Mouse (Mus musculus) spleen, postnatal 10 days (tissue): ENCODE measurements around the gene Ppp1r18.

ENCODE experiments used
- DNase-seq, 2 experiments: peaks; one replicate each; pipeline ENCODE4 v3.0.0; 2021 to 2022; ENCODE audit warnings: low spot score in 2 of 2

Gene Ppp1r18

DNA sequence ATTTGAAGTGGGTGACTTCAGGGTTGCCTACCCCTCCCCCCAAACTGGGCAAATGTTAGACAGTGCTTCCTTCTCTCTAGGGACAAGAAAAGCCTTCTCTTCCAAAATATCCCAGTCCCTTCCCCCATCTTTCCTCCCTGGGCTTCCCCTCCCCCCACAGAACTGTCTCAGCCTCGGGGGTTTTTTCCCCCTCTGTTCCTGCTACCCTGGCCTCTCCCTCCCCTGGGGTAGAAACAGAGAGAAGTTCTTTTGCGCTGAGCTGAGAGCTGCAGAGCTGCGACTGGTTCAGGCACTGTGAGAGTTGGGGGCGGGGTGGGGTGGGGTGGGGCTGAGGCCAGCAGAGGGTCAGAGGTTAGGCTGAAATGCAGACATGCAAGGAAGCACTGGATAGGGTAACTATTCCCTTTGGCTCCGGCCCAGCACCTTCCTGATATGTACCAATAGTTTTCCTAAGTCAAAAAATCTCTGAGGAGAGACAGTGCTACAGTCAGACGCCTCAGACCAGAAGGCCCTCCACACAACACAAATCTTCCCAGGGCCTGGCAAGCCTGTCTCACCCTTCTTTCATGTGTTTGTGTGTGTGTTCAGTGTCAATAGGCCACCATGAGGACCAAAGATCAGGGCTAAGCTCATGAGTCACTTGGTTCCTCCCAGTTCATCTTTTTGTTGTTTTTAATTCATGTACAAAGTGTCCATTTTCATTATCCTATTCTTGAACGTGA lies 4.1 kb downstream of the Ppp1r18 start:
- no peak for DNase-seq

DNA sequence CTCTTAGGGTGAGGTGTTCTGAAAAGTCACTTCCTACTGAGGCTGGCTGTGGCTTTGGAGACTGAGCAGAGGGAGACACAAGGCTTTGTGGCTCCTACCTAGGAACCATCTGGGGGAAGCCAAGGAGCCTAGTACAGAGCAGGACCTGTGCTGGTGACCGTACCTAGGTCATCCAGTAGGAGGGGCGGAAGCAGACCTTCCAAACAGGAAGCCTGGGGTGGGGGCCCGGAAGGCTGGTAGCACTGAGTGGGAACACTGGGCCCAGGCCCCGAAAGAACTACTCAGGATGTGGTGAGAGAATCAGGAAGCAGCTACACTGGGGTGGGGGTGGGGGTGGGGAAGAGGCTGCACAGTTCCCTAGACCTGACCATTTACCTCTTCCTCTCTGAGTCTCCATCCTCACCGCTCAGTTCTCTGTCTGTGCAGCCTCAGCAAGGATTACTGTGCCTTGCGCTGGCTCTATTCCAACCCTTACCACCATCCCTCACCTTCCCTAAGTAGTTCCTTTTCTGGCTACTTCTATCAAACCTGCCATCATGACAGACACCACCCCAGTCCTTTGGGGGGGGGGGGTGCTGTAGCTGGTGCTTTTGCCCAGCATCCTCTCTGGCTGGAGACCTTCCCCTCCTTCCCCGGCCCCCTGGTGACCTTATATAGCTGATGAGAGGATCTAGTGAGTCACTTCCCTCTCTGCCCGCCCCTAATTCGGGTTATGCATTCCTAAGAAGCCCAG lies 4.9 kb downstream of the Ppp1r18 start:
- peak; percentile 51 to 72 for DNase-seq

DNA sequence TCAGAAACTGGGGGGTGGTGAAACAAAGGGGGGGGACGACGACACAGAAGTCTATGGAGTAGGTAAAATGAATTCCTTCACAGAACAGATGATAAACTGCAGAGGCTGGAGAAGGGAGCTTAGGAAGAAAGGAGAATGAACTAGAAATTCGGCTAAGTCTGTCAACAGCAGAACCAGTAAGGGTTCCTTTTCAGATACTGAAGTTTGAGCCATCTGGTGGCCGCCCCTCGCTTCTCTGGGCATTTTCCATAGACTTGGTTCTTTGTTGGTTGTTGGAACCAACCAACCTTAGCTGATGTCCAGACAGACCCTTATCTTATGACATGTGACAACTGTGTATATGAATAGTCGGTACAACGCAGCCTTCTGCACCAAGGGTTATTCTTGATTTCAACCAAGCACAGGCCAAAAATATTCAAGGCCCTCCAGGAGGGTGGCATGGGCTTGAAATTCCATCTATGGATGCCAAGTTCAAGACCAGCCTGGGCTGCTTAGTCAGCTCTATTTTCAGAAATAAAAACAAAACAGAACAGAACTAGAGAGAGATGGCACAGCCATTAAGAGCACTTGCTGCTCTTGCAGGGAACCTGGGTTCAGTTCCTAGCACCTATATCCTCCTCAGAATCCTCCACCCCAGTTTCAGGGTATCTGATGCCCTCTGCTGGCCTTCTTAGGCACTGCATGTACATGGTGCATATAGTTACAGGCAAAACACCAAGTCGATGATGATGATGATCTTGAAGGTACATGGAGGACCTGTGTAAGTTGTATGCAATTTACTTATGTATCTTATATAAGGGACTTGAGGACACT lies 5.7 kb downstream of the Ppp1r18 start:
- peak; percentile 38 to 74 for DNase-seq

DNA sequence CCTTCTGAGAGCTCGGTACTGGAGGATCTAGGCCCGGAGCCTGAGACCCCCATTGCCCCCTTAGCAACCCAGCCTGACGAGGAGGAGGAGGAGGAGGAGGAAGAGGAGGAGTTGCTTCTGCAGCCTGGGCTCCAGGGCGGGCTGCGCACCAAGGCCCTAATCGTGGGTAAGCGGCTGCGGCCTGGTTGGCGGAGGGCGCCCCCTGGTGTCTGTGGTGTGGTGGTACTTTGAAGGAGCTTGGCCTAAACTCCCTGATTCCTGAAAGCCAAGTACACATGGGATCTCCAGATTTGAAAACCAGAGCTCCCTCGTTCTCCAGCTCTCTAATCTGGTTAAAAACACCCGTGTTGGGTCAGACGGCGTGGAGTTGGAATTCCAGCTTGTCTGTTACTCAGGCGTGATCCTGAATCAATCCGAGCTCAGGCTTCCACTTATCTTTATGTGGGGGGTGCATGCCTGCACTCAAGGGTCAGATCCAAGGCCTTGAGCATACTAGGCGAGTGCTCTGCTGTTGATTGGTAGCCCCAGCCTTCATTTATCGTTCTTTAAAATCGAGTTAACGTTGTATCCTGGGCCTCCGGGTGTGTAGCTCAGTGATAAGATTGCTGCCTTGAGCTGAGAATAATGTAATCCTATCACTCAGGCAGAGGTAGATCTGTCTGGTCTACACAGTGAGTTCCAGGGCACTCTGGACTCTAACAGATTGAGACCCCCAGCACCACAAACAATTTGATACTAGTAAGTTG lies 8.6 kb downstream of the Ppp1r18 start:
- DNase-seq, result peak; percentile 87 to 94

DNA sequence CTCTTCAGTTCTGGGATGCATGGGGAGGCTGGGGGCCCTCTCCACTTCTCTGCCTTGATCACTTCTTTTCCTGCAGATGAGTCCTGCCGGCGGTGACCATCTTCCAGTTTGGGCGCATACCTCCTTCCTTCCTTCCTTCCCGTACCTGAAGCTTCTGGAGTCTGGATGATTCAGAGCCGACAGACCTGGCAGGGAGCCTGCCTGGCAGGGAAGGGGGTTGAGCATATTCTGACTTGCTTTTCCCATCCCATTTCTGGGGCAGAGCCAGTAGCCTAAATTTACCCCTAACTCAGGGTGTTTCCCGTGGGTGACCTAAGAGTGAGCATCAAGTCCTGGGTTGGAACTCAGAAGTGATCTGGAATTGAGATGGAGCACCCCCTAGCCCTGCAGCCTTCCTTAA lies 9.3 kb downstream of the Ppp1r18 start:
- DNase-seq, result no peak

DNA sequence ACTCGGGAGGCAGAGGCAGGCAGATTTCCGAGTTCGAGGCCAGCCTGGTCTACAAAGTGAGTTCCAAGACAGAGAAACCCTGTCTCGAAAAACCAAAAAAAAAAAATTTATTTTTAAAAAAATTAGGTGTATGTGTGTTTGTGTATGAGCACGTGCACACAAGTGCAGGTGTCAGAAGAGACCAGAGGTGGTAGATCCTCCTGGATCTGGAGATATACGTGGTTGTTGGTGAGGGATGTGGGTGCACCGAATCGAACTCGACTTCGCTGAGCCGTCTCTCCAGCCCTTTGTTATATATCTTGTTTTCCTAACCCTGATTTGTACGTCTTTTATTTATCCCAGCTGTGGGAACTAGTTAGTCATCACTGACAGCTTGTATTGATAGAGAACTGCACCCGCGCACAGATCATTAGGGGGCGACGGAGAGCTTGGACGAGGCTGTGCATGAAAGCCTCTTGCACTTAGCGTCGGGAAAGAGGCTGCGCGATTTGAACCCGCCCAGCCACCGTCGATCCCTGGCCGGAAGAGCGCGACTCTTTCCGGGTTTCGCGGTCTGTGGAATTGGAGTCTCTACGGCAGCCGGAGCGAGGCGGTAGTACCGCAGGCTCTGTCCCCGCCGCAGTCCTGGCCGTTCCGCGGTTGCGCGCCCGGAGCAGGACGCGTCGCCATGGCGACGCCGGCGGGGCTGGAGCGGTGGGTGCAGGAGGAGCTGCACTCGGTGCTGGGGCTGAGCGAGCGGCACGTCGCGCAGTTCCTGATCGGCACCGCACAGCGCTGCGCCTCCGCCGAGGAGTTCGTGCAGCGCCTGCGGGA lies 14.1 kb downstream of the Ppp1r18 start, which contains the start of gene Dhx16:
TSS of gene Dhx16 (plus strand) at position 575 of the 813 bp plus-strand sequence.
- peak; percentile 89 to 98 for DNase-seq

DNA sequence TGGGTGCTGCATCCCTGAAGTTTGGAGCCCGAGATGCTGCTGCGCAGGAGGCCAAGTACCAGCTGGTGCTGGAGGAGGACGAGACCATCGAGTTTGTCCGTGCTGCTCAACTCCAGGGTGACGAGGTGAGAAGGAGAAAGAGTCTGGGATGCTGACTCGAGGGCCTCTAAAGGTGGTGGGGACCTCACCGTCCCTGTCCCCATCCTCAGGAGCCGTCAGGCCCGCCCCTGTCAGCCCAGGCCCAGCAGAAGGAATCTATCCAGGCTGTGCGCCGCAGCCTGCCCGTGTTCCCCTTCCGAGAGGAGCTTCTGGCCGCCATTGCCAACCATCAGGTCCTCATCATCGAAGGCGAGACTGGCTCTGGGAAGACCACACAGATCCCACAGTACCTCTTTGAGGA lies 17.5 kb downstream of the Ppp1r18 start:
- no peak for DNase-seq

DNA sequence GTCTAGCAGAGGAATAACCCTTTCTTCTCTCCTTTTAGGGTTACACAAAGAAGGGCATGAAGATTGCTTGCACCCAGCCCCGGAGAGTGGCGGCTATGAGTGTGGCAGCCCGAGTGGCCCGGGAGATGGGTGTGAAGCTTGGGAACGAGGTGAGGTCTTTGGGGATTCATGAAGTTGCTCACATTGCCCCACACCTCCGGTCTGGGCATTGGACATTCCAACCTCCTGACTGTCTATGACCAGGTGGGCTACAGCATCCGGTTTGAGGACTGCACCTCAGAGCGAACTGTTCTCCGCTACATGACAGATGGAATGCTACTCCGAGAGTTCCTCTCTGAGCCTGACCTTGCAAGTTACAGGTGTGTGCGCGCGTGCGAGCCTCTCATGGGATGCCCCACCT lies 18.4 kb downstream of the Ppp1r18 start:
- no peak for DNase-seq

DNA sequence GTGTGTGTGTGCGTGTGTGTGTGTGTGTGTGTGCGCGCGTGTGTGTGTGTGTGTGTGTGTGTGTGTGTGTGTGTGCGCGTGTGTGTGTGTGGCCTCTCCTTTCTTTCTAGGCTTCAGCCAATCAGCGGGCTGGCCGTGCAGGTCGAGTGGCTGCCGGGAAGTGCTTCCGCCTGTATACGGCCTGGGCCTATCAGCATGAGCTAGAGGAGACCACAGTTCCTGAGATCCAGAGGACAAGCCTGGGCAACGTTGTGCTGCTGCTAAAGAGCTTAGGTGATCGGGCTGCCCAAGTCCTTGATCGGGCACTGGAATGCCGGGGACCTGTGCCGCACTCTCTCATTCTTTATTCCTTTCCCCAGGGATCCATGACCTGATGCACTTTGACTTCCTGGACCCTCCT lies 22.3 kb downstream of the Ppp1r18 start:
- no peak for DNase-seq

DNA sequence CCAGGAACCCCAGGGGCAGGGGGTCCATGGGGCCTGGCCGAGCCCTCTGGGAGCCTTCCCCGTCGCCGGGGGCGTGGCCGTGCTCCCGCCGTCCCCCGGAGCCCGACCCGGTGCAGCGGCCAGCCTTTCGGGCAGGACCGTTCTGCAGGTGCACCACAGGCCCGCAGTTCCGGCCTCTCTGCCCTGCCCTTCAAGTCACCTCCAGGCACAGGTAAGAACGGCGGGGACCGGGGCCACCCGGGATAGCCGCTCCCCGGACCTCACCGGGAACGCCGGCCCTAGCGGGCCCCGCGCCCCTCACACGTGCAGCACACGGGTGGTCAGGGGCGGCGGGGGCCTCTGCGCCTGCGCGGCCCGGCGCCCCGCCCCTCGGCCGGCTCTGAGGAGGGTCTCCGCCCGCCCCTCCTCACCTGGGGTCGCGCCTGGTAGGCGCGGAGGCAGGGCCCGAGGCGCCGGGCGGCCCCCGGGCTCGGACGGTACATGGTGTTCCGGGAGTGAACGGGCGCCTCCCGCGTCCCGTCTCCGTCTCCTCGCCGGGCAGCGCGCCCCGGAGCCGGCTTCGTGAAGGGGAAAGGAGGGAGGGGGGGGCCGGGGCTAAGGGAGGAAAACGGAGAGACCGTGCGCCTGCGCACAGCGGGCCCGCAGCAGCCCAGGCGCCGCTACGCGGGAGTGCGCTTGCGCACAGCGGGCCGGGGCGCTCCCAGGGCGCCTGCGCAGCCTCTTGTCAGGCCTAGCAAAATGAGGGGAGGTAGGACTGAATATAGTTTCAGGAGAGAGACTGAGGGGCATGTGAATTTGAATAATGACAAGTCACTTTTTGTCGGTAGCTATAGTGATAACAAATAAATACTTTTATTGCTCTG lies 31.6 kb downstream of the Ppp1r18 start, which contains the start of gene 2310061I04Rik:
TSS of gene 2310061I04Rik (minus strand) at position 651 of the 863 bp plus-strand sequence.
- peak; percentile 82 to 93 for DNase-seq

DNA sequence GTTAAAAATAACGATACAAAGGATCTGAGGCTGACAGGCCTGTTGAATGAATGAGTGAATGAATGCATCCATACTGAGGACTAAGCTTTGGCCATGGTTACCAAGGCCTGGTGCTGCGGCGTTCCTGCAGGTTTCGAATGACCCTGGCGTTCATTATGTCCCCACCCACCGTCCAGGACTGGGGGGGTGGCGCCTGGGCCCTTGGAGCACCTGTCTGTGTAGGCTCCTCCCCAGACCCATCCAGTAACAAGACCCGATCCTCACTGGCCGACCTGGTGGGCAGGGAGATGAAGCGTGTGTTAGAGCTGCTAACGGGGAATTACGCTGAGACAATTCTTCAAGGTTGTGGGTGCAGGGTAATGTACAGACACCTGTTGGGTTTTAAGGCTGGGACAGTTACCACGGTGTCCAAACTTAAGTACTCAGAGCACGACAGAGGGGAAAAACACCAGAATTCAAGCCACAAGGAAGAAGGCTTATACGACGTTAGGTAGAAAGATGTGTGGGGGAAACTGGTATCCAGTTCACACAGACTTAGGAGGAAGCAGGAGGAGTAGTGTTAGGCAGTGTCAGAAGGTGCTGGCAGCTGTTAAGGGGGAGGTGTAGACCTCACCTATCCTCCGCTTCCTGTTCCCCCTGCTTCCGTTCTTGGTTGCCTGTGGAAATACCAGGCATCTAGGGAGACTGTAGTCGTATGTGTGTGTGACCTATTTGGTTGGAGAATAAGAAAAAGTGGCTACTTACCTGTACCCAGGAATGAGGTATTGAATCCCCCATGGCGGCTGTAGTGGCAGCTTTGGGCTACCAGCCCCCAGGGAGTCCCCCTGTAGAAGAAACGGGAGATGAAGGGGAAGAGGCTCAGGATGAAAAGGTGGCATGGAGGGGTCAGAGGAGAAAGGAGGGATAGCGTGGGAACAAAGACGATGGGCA lies 32.5 kb downstream of the Ppp1r18 start:
- DNase-seq, result peak in 1 of 2 experiments; percentile 27

DNA sequence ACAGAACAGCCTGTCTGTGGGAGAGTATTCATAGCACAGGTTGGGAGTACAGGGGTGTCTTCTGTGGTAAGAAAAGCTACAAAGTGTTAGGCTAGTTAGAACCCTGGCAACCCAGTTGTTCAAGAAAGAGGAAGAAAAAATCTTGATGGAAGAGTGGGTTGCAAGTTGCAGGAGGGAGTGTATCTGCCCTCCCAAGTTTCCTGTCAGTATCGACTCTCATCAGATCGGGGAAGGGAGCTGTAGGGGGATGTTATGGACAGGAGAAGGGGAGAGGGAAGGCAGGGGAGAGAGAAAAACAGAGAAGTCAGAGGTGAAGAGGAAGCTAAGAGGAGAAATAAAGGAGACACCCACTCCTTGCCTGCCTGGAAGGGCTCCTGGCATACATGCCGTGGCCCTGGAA lies 35.2 kb downstream of the Ppp1r18 start:
- no peak for DNase-seq

DNA sequence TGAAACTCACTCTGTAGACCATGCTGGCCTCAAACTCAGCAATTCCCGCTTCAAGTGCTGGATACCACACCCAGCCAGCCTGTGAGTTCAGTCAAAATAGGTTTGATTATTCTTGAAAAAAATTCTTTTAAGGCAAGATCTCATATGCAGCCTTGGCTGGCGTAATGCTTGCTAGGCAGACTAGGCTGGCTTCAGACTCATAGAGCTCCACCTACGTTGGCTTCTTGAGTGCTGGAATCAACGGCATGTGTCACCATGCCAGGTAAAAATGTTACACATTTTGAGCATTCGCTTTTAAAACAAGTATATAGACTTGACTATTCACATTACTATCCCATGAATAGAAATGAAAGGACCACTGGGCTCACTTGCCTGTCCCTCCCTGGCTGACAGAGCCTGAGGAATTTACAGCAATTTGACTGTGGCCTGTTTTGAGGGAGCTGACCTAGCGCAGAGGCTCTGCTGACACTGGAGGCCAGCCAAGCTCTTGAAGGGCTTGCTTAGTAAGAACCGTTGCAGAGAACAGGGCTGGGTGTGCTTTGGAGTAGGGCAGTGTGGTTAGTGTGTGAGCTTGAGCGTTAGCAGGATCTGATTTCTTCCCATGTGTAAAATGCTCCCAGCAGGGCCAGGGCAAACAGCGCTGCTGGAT lies 38.1 kb downstream of the Ppp1r18 start:
- DNase-seq, result no peak

DNA sequence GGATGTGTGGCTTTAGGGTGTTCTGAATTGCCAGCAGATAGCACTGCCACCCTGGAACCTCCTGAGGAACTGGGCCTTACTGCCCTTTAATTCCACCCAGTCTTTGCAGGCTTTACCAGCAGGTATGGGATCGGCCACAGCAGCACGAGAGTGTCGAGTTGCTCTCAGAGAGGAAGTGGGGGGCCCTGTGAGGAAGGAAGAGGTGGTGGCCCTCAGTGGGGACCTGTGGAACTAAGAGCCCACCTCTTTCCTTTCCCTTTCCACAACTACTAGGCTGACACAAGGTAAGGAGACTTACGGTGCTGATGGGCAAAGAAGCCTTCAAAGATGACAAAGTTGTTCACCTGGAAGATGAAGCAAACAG lies 38.6 kb downstream of the Ppp1r18 start:
- DNase-seq, result no peak

DNA sequence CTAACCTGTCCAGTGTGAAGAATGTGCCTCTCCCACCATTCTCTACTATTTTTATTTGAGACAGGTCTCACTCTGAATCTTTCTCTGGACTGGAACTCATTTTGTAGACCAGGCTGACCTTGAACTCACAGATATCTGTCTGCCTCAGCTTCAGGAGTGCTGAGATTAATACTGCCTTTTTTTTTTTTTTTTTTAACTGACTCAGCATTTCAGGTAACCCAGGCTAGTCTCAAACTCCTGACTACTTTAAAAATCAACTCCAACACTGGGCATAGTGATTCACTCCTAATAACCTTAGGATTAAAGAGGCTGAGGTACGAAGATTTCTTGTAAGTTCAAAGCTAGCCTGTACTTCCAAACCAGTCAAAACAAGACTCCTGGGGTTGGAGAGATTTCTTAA lies 40.2 kb downstream of the Ppp1r18 start:
- no peak for DNase-seq

DNA sequence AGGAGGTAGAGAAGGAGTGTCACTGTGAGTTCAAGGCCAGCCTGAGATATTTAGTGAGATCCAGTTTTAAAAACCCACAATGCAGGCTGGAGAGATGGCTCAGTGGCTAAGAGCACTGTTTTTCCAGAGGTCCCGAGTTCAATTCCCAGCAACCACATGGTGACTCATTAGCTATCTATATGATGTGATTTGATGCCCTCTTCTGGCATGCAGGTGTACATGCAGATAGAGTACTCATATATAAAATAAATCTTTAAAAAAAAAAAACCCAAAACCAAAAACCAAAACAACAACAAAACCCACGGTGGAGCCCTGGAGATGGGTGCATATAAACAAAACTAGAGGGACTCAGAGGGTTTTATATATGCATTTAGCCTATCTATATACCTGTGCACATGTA lies 42.2 kb downstream of the Ppp1r18 start:
- DNase-seq, result no peak

DNA sequence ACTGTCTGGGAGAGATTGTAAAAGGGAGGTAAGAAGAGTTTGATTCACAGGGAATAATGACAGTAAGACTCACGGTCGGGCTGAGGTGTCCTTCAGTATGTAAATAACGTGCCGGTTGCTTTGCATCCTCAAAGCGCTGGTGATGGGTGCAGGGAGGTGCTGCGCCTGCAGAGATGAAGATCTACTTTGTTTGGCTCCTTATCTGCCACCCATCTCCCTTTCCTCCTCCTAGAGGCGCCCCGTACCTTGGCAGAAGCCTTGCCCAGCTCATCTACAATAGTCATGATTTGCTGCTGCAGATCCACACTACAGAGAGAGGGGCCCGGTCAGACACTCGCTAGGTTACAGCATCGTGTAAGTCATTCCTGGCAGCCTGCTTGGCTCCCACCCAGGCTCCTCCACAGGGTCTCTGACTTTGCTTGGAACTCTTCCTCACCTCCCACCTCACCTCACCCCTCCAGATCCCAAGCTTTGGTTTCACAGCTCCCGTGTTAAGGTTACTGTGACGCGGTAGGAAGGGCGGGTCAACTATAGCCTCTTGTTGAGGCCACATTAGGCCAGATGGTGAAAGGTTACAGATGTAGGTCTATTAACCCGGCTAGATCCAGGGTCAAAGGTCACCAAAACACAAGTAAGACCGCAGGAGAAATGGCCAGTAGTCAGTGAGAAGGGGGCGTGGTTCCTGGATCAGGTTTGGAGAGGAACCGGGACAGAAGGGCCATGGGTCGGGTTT lies 44.0 kb downstream of the Ppp1r18 start:
- no peak for DNase-seq
